Mouse (Mus musculus) G1E (cell line): ENCODE measurements around the gene Rhobtb1.

Experiments
- CTCF ChIP-seq: IDR thresholded peaks from 2 replicates; pipeline ENCODE4 v1.5.1; 2012; ENCODE audit warnings: low read depth, low read length, inconsistent platforms, mixed read lengths
- GATA1 ChIP-seq: IDR thresholded peaks from 2 replicates; pipeline ENCODE4 v1.6.1; 2012; ENCODE audit warnings: borderline replicate concordance, low read length, inconsistent platforms, mixed read lengths
- GATA2 ChIP-seq: IDR thresholded peaks from 2 replicates; pipeline ENCODE4 v1.6.1; 2012; ENCODE audit warnings: low read depth, low read length, inconsistent platforms, borderline replicate concordance
- POLR2AphosphoS5 ChIP-seq: IDR thresholded peaks from 2 replicates; pipeline ENCODE4 v1.6.1; 2012; ENCODE audit warnings: low read depth, low read length, inconsistent platforms; ENCODE audit not compliant: insufficient replicate concordance
- TAL1 ChIP-seq: conservative IDR thresholded peaks from 2 replicates; pipeline ENCODE4 v1.6.1; 2012; ENCODE audit warnings: low read depth, low read length, inconsistent platforms, mixed read lengths

GRCm38 (mm10) chr10:69151045-69151444, at the start of gene Rhobtb1:
- TF ChIP-seq POLR2AphosphoS5 (no peak), CTCF (no peak), TAL1 (no peak), GATA1 (no peak), GATA2 (no peak)
